Mouse (Mus musculus) forebrain, embryonic 16.5 days (tissue): ENCODE measurements at regions not wholly inside any gene's neighbourhood (a gene's known extent, or its start where the extent isn't known, plus 50 kb on each side); places are given as distances from the start of the nearest gene placed in this dataset.
A peak's percentile ranks its signal among the peaks of the same experiment; 100 is the strongest.

ENCODE experiments used
- ATAC-seq: fragments of 200-750 bp; cut with Nextera tagmentation; 2 replicates; pipeline ENCODE4 v1.8.0; 2017; ENCODE audit warnings: mild to moderate bottlenecking, moderate library complexity
- H3K27ac ChIP-seq: fragments of 300-500 bp; sonication (generic); 2 replicates; pipeline ENCODE4 v1.5.1; 2014; ENCODE audit warnings: low read length, control low read depth
- H3K27me3 ChIP-seq: fragments of 300-500 bp; sonication (generic); replicated peaks from 2 replicates; pipeline ENCODE4 v1.6.1; 2014; ENCODE audit warnings: low read length; ENCODE audit not compliant: control insufficient read depth, insufficient read depth
- H3K36me3 ChIP-seq: fragments of 300-500 bp; sonication (generic); 2 replicates; pipeline ENCODE4 v1.6.1; 2014; ENCODE audit not compliant: control insufficient read depth, insufficient read depth
- H3K4me1 ChIP-seq: fragments of 300-500 bp; sonication (generic); replicated peaks from 2 replicates; pipeline ENCODE4 v1.6.1; 2014; ENCODE audit warnings: low read length; ENCODE audit not compliant: control insufficient read depth, insufficient read depth
- H3K4me2 ChIP-seq: fragments of 300-500 bp; sonication (generic); 2 replicates; pipeline ENCODE4 v1.6.1; 2014; ENCODE audit warnings: mild to moderate bottlenecking, low read length, control low read depth
- H3K4me3 ChIP-seq: fragments of 300-500 bp; sonication (generic); replicated peaks from 2 replicates; pipeline ENCODE4 v1.5.1; 2014; ENCODE audit warnings: mild to moderate bottlenecking, low read length, control low read depth
- H3K9ac ChIP-seq: fragments of 300-500 bp; sonication (generic); replicated peaks from 2 replicates; pipeline ENCODE4 v1.6.1; 2014; ENCODE audit warnings: low read depth, low read length, control low read depth
- H3K9me3 ChIP-seq: fragments of 300-500 bp; sonication (generic); 2 replicates; pipeline ENCODE4 v1.6.1; 2016; ENCODE audit warnings: low read length; ENCODE audit not compliant: control insufficient read depth
- WGBS: fragments of 180-500 bp; shearing (Covaris S2); extraction: QIAGEN DNeasy Blood & Tissue Kit; methylation state at CpG from one replicate; pipeline ENCODE4 v1.1.7; 2014; 5-methylcytosine and 5-hydroxymethylcytosine counted together

DNA sequence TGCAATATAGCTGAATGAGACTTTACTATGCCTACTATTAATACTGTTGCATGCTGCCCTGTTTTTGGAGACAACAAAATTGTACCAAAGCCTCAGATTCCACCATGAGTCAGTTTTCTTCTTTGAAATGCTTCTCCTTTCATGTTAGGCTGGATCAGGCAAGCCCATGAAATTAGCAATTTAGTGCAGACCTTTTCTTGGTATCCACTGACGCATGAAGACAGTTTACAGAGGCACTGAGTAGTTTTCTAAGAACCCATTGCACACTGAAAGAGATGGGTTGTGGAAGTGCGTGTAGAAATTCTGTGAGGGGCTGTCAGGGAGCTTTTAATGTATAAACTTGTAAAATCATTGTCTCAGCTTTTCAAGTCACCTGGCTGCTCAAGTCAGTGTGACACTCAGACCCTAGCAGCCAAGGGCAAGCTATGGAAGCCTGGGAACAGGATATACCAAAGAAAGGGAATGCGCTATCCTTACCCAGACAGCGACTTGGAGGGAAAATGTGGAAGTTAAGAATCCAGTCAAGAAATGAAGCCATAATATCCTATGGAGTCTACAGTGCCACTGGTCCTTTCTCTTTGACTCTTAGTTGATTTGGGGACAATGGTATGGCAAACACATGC lies 323.1 kb downstream of the Mef2c start:
- Histone ChIP-seq H3K4me1 (0 out of 2 replicates have a peak, but pooled peaks cover 4% of the 10 kb centered on the region), H3K4me2 (no peak overlapping the region), H3K4me3 (no peak overlapping the region), H3K36me3 (no peaks in the 10 kb centered on the region), H3K9me3 (no peaks in the 10 kb centered on the region), H3K9ac (no peak overlapping the region), H3K27me3 (no peaks in the 10 kb centered on the region), H3K27ac (no peak overlapping the region)
- ATAC-seq = no peak
- 38% methylated on average over 4 of the region's 4 CpGs for WGBS

DNA sequence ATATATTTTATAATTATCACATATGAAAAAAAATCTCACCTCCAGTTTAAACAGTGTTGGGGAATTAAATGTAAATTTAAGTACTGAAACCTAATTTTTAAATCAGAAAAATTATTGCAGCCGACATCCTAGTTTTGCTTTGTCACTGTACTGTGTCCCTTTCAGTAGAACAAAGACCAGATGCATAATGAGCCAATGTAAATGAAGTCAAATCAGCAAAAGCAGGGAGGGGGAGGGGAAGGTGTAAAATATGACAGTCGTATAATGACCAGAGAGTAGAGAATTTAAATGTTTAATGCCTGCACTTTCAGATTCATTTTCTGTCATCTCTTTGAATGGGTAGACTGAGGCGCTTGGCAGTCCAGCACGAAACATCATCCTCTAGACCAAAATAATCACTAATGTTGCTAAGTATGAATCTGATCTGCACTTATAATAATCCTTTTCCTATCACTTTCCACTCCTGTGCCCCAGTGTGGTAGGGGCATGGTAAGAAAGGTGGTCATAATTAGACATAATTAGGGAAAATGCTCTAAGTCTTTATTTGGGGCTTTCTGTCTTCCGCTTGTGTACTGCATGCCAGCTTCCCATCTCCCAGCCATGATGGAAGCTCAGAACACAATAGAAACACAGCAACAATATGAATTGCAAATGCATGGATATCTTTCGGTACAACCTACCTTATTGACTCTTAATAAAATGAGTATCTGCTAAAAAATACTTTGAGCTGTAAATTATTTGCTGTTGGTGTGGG lies 356.0 kb upstream of the Tmem161b start:
- Histone ChIP-seq H3K9me3 (no peaks in the 10 kb centered on the region), H3K4me1 (peaks cover 5% of the 10 kb centered on the region), H3K27ac (peak overlapping the region; percentile 80), H3K27me3 (no peaks in the 10 kb centered on the region), H3K36me3 (no peaks in the 10 kb centered on the region), H3K4me2 (peak overlapping the region; percentile 26), H3K9ac (peak overlapping the region; percentile 48; the same call in 1 of the 2 replicates), H3K4me3 (no peak overlapping the region)
- ATAC-seq = peak; percentile 41
- WGBS = 29% methylated on average over 6 of the region's 6 CpGs

DNA sequence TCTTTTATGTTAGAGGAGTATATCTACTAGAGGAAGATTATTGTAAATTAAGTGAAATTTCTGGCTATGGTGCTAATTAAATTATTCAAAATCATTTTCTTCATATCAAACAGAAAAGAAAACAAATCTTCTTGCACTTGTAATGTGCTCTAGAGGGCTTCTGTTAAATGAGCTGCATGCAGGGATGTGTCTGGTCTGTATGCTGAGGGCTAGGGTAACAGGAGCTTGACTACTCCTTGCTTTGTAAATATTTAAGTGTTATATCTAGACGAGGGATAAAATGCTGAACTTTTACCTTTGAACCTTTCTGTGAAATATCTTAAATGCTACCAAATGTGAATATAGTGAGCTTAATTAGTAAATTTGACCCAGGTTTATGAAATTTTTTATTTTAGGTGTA lies 354.9 kb upstream of the Tmem161b start:
- no peaks in the 10 kb centered on the region for H3K9me3 ChIP-seq
- ATAC-seq = no peak
- H3K9ac ChIP-seq = no peak overlapping the region
- peaks cover 5% of the 10 kb centered on the region for H3K4me1 ChIP-seq
- H3K36me3 ChIP-seq = no peaks in the 10 kb centered on the region
- no peaks in the 10 kb centered on the region for H3K27me3 ChIP-seq
- WGBS = 61% methylated on average over 1 of the region's 1 CpGs
- no peak overlapping the region for H3K4me3 ChIP-seq
- no peak overlapping the region for H3K4me2 ChIP-seq
- peak overlapping the region; percentile 60; the same call in 1 of the 2 replicates for H3K27ac ChIP-seq

DNA sequence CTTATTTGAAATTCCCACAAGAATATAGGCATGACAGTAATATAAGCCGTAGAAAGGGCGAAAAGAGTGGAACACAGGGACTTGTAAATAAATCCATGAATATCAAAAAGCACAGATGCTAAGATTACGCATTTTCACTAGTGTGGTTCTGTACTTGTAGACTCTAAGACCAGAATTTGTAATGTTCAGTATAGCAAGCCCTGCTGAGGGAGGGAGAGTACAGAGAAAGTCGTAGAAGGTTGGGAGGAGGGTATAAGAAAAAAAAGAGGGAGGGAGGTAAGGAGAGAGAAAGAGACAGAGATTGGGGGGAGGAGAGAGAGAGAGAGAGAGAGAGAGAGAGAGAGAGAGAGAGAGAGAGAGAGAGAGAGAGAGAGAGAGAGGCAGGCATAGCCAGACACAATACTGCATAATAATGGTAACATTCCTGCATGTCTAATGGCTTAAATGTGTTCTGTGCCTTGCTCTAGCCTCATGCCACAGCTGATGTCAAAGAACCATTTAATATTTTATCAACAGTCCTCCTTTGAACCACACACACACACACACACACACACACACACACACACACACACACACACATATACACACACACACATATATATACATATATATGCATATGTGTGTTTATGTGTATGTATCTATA lies 354.1 kb upstream of the Tmem161b start:
- H3K4me3 ChIP-seq = no peak overlapping the region
- H3K36me3 ChIP-seq = no peaks in the 10 kb centered on the region
- no peaks in the 10 kb centered on the region for H3K27me3 ChIP-seq
- peak; percentile 67 for ATAC-seq
- 36% methylated on average over 4 of the region's 4 CpGs for WGBS
- peaks cover 8% of the 10 kb centered on the region for H3K4me1 ChIP-seq
- H3K4me2 ChIP-seq = no peak overlapping the region; the same call in 1 of the 2 replicates
- peak overlapping the region; percentile 82 for H3K27ac ChIP-seq
- no peaks in the 10 kb centered on the region for H3K9me3 ChIP-seq
- 0 out of 2 replicates have a peak overlapping the region, but pooled peaks have one; percentile 29 for H3K9ac ChIP-seq

DNA sequence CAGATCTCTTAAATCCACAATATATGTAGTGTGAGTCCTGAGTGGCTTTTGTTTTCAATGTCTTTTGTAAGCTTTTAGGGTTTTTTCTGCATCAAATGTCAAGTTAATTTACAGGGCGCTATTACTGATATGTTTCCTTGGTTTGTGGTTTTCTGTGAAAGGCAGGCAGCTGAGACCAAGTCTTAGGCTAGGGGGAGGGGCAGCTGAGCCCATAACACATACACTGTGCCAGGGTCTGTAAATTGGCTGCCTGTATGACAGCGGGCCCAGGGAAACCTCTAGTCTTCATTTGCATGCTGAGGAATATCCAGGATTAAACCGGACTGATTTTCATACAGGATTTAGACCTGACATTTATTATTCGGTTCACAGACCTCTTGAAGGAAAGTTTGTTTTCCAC lies 353.2 kb upstream of the Tmem161b start:
- peaks cover 12% of the 10 kb centered on the region for H3K4me1 ChIP-seq
- H3K27me3 ChIP-seq = no peaks in the 10 kb centered on the region
- no peak overlapping the region; the same call in 1 of the 2 replicates for H3K4me2 ChIP-seq
- peak overlapping the region; percentile 29; the same call in 1 of the 2 replicates for H3K9ac ChIP-seq
- WGBS = 4% methylated on average over 4 of the region's 4 CpGs
- H3K9me3 ChIP-seq = no peaks in the 10 kb centered on the region
- H3K36me3 ChIP-seq = no peaks in the 10 kb centered on the region
- peak overlapping the region; percentile 83 for H3K27ac ChIP-seq
- H3K4me3 ChIP-seq = no peak overlapping the region
- ATAC-seq = peak; percentile 90

DNA sequence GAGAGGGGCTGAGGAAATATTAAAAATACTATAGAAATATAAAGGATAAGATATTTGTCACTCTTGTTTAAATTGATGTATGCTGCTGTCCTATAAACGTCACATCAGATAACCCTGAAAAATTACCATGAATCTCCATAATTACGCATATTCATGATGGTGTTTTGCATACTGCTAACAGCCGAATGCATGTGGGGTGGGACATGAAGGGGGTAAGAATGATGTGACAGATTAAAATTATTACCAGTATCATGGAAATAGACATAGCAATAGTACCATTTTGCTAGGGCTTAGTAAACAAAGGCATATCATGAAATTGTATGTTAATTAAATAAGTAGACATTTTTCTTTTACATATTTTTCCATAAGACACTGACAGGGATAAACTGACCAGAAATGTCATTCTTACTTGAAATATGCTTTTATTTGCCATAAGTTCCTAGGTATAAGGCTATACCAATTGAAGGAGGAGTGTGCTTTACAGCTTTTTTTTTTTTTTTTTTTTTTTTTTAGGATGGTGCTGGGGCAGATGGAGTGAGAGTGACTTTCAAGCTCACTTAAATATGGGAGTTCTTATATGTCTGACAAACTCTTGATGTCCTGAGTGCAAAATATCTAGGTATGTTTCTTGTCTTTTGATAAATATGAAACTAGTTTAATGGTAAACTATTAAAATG lies 349.8 kb upstream of the Tmem161b start:
- no peaks in the 10 kb centered on the region for H3K9me3 ChIP-seq
- peaks cover 6% of the 10 kb centered on the region for H3K4me1 ChIP-seq
- no peak overlapping the region for H3K9ac ChIP-seq
- no peak overlapping the region for H3K4me3 ChIP-seq
- no peak overlapping the region for H3K27ac ChIP-seq
- ATAC-seq = no peak
- WGBS = 35% methylated on average over 3 of the region's 3 CpGs
- no peaks in the 10 kb centered on the region for H3K36me3 ChIP-seq
- H3K27me3 ChIP-seq = no peaks in the 10 kb centered on the region
- H3K4me2 ChIP-seq = no peak overlapping the region

DNA sequence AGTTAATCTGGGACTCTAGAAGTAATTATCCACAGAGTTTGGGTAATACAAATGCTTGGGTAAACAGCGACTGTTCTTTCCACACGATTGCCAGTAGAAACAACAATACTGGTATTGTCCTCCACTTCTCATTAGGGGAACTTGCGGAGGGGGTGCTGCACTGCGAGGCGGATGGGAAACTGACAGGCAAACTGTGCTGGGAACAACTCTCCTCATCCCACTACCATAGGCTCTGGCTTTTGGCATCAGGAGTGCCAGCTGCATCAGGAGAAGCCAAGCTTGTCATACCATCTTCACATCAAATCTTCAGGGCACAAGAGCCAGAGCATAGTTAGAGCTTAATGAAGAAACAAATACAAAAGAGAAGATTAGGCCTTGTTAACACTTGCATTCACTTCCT lies 349.2 kb upstream of the Tmem161b start:
- Histone ChIP-seq H3K4me2 (no peak overlapping the region), H3K9ac (no peak overlapping the region), H3K9me3 (no peaks in the 10 kb centered on the region), H3K27ac (peak overlapping the region; percentile 65), H3K4me3 (no peak overlapping the region), H3K27me3 (no peaks in the 10 kb centered on the region), H3K36me3 (no peaks in the 10 kb centered on the region), H3K4me1 (peaks cover 6% of the 10 kb centered on the region)
- ATAC-seq = peak; percentile 68
- WGBS = 4% methylated on average over 5 of the region's 5 CpGs

DNA sequence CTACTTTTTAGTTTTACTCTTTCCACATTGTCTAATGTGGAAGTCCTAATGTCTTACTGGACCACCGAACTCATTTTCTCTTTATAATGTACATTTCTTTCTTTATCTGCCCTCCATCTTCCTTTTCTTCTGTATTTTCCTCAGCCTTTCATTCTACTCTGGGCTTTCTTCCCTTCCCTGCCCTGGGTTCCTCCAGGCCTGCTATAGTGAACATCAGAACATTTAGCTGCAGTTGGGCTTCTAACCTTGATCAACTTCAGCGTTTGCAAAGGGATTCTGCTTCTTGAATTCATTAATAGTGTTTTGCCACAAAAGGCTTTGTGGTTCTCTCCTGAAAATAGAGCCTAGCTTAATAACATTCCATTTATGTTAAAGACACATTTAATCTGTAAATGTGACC lies 342.5 kb upstream of the Tmem161b start:
- H3K4me3 ChIP-seq = no peak overlapping the region
- ATAC-seq = no peak
- H3K4me2 ChIP-seq = no peak overlapping the region
- no peak overlapping the region for H3K9ac ChIP-seq
- no peaks in the 10 kb centered on the region for H3K36me3 ChIP-seq
- H3K4me1 ChIP-seq = peaks cover 7% of the 10 kb centered on the region
- no peaks in the 10 kb centered on the region for H3K27me3 ChIP-seq
- 27% methylated on average over 2 of the region's 2 CpGs for WGBS
- no peaks in the 10 kb centered on the region for H3K9me3 ChIP-seq
- no peak overlapping the region for H3K27ac ChIP-seq

DNA sequence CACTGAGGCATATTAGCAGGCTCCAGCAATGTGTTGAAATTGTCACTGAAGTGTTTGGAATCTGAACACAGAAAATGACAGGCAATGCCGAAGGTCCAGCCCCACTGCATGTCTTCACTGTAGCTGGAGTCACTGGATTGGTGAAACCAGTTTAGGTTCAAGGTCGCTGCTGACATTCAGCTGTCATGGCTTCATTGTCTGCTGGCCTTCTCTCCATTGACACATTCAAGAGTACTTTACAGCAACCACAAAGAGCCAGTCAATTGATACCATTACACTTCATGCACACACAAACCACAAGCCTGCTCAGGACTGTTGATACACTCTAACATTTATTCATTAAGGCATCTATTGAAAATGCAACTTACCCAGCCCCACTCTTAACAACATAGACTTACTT lies 341.8 kb upstream of the Tmem161b start:
- H3K27me3 ChIP-seq = no peaks in the 10 kb centered on the region
- H3K9me3 ChIP-seq = no peaks in the 10 kb centered on the region
- 5% methylated on average over 2 of the region's 2 CpGs for WGBS
- H3K9ac ChIP-seq = no peak overlapping the region; the same call in 1 of the 2 replicates
- peaks cover 13% of the 10 kb centered on the region for H3K4me1 ChIP-seq
- H3K4me2 ChIP-seq = peak overlapping the region; percentile 23; the same call in 1 of the 2 replicates
- no peaks in the 10 kb centered on the region for H3K36me3 ChIP-seq
- peak; percentile 32 for ATAC-seq
- peak overlapping the region; percentile 75 for H3K27ac ChIP-seq
- no peak overlapping the region for H3K4me3 ChIP-seq
